Mouse (Mus musculus): ENCODE data around the gene Rufy4. TPM values are rescaled to one million over a fixed set of nuclear protein-coding genes. Genes with fewer than 3 reads are reported as not detected.

Gene Rufy4
- polyA plus RNA-seq, 1 experiment from 2014 or later: 0.22 TPM

GRCm38 (mm10) chr1:74181462-74181861, 56.1 kb downstream of the Rufy4 start:
- H3K4me3 ChIP-seq: no peak overlapping the region
- no peak for ATAC-seq (ENCODE audit: insufficient number of reproducible peaks, insufficient read depth, low FRiP score, low TSS enrichment, low read depth)
- H3K27ac ChIP-seq: no peak overlapping the region
- WGBS: 46% methylated on average over 2 of the region's 2 CpGs
- H3K36me3 ChIP-seq: no peaks in the 10 kb centered on the region
- no peak overlapping the region for H3K4me2 ChIP-seq
- no peaks in the 10 kb centered on the region for H3K27me3 ChIP-seq
- no peak overlapping the region for H3K9ac ChIP-seq
- no peaks in the 10 kb centered on the region for H3K9me3 ChIP-seq
- H3K4me1 ChIP-seq: peaks cover 20% of the 10 kb centered on the region

- no peak for ATAC-seq (ENCODE audit: insufficient number of reproducible peaks, insufficient read depth, low FRiP score, low TSS enrichment, low read depth)
- no peaks in the 10 kb centered on the region for H3K36me3 ChIP-seq
- no peak overlapping the region for H3K9ac ChIP-seq
- no peaks in the 10 kb centered on the region for H3K27me3 ChIP-seq
- H3K4me3 ChIP-seq: no peak overlapping the region
- H3K4me2 ChIP-seq: no peak overlapping the region
- 51% methylated on average over 2 of the region's 2 CpGs for WGBS
- no peak overlapping the region for H3K27ac ChIP-seq
- H3K9me3 ChIP-seq: no peaks in the 10 kb centered on the region
- H3K4me1 ChIP-seq: peaks cover 20% of the 10 kb centered on the region
Measured at GRCm38 (mm10) chr1:74183006-74183405, 57.7 kb downstream of the Rufy4 start.

GRCm38 (mm10) chr1:74190471-74190870, 65.1 kb downstream of the Rufy4 start:
- H3K9ac ChIP-seq: no peak overlapping the region
- no peaks in the 10 kb centered on the region for H3K36me3 ChIP-seq
- 88% methylated on average over 7 of the region's 7 CpGs for WGBS
- H3K27me3 ChIP-seq: no peaks in the 10 kb centered on the region
- no peaks in the 10 kb centered on the region for H3K4me1 ChIP-seq
- ATAC-seq (ENCODE audit: insufficient number of reproducible peaks, insufficient read depth, low FRiP score, low TSS enrichment, low read depth): no peak
- H3K9me3 ChIP-seq: no peaks in the 10 kb centered on the region
- no peak overlapping the region for H3K4me2 ChIP-seq
- no peak overlapping the region for H3K4me3 ChIP-seq
- H3K27ac ChIP-seq: no peak overlapping the region

- Histone ChIP-seq H3K27me3 (no peaks in the 10 kb centered on the region), H3K9me3 (no peaks in the 10 kb centered on the region), H3K4me1 (peaks cover 4% of the 10 kb centered on the region), H3K4me3 (no peak overlapping the region), H3K9ac (no peak overlapping the region), H3K4me2 (no peak overlapping the region), H3K36me3 (no peaks in the 10 kb centered on the region), H3K27ac (no peak overlapping the region)
- WGBS: 82% methylated on average over 2 of the region's 2 CpGs
- no peak for ATAC-seq (ENCODE audit: insufficient number of reproducible peaks, insufficient read depth, low FRiP score, low TSS enrichment, low read depth)
Measured at GRCm38 (mm10) chr1:74192711-74193110, 67.4 kb downstream of the Rufy4 start.

GRCm38 (mm10) chr1:74194445-74194844, 69.1 kb downstream of the Rufy4 start, which contains the start of gene Cxcr1:
Gene Cxcr1, minus strand, starts transcription at chr1:74194631.
- no peak for ATAC-seq (ENCODE audit: insufficient number of reproducible peaks, insufficient read depth, low FRiP score, low TSS enrichment, low read depth)

GRCm38 (mm10) chr1:74195961-74196360, 70.6 kb downstream of the Rufy4 start:
- Histone ChIP-seq H3K4me2 (no peak overlapping the region), H3K27ac (no peak overlapping the region; the same call in 1 of the 2 replicates), H3K4me3 (no peak overlapping the region), H3K27me3 (no peaks in the 10 kb centered on the region), H3K36me3 (no peaks in the 10 kb centered on the region), H3K9me3 (no peaks in the 10 kb centered on the region), H3K4me1 (peaks cover 15% of the 10 kb centered on the region), H3K9ac (no peak overlapping the region)
- WGBS: 38% methylated on average over 7 of the region's 7 CpGs
- no peak for ATAC-seq (ENCODE audit: insufficient number of reproducible peaks, insufficient read depth, low FRiP score, low TSS enrichment, low read depth)

More at GRCm38 (mm10) chr1:74194445-74194844, 69.1 kb downstream of the Rufy4 start, which contains the start of gene Cxcr1:
- 68% methylated on average over 8 of the region's 8 CpGs for WGBS
- Histone ChIP-seq H3K4me2 (no peak within 1 kb of the TSS), H3K27me3 (no peaks in the 10 kb centered on the region), H3K4me3 (no peak within 1 kb of the TSS), H3K27ac (no peak within 1 kb of the TSS), H3K36me3 (no peaks in the 10 kb centered on the region), H3K4me1 (peaks cover 11% of the 10 kb centered on the region), H3K9me3 (no peaks in the 10 kb centered on the region), H3K9ac (no peak within 1 kb of the TSS)

GRCm38 (mm10) chr1:74196621-74197419, 71.5 kb downstream of the Rufy4 start:
- Histone ChIP-seq H3K27me3 (no peaks in the 10 kb centered on the region), H3K27ac (no peak overlapping the region; the same call in 1 of the 2 replicates), H3K4me2 (no peak overlapping the region), H3K9ac (0 out of 2 replicates have a peak overlapping the region, but pooled peaks have one; percentile 27), H3K4me3 (no peak overlapping the region), H3K4me1 (peaks cover 17% of the 10 kb centered on the region), H3K36me3 (no peaks in the 10 kb centered on the region), H3K9me3 (no peaks in the 10 kb centered on the region)
- WGBS: 72% methylated on average over 17 of the region's 17 CpGs
- ATAC-seq (ENCODE audit: insufficient number of reproducible peaks, insufficient read depth, low FRiP score, low TSS enrichment, low read depth): no peak

Other genes starting within 250 kb of the Rufy4 start
- 38.5 and 39.3 TPM in 2 replicates for gene Tns1, start 1.1 kb upstream of the Rufy4 start, polyA plus RNA-seq (2015; fragmentation: Nextera tagmentation; extraction: Ambion mirVana)
- gene Cxcr2, start 28.4 kb downstream of the Rufy4 start, polyA plus RNA-seq (2015; fragmentation: Nextera tagmentation; extraction: Ambion mirVana): 0.07 TPM in 1 of 2 replicates, not detected in the other
- not detected in 2 replicates for gene Cxcr1, start 69.1 kb downstream of the Rufy4 start, polyA plus RNA-seq (2015; fragmentation: Nextera tagmentation; extraction: Ambion mirVana)
- 400 and 419 TPM in 2 replicates for gene Arpc2, start 110.5 kb downstream of the Rufy4 start, polyA plus RNA-seq (2015; fragmentation: Nextera tagmentation; extraction: Ambion mirVana)
- 0.20 and 0.33 TPM in 2 replicates for gene Gpbar1, start 153.0 kb downstream of the Rufy4 start, polyA plus RNA-seq (2015; fragmentation: Nextera tagmentation; extraction: Ambion mirVana)
- gene Aamp, start 159.2 kb downstream of the Rufy4 start, polyA plus RNA-seq (2015; fragmentation: Nextera tagmentation; extraction: Ambion mirVana): 224 and 225 TPM in 2 replicates
- 95.1 and 112 TPM in 2 replicates for gene Pnkd, start 159.4 kb downstream of the Rufy4 start, polyA plus RNA-seq (2015; fragmentation: Nextera tagmentation; extraction: Ambion mirVana)
- gene Tmbim1, start 180.1 kb downstream of the Rufy4 start, polyA plus RNA-seq (2015; fragmentation: Nextera tagmentation; extraction: Ambion mirVana): 28.4 and 29.4 TPM in 2 replicates
- 0.63 and 0.77 TPM in 2 replicates for gene Catip, start 236.6 kb downstream of the Rufy4 start, polyA plus RNA-seq (2015; fragmentation: Nextera tagmentation; extraction: Ambion mirVana)
- 1.8 and 2.8 TPM in 2 replicates for gene Slc11a1, start 249.7 kb downstream of the Rufy4 start, polyA plus RNA-seq (2015; fragmentation: Nextera tagmentation; extraction: Ambion mirVana)

Measured in embryonic facial prominence, embryonic 13.5 days (tissue).